Mouse (Mus musculus) bone marrow, adult 2 months (tissue): ENCODE results near the gene Wdr26. TPM values are rescaled to one million over a fixed set of nuclear protein-coding genes. Genes with fewer than 3 reads are reported as not detected.

Experiments used
- H3K27ac ChIP-seq: fragments of 200-500 bp; 2 replicates; pipeline ENCODE4 v1.5.1; 2012; ENCODE audit warnings: low read depth, mild to moderate bottlenecking, control low read depth, inconsistent platforms, low read length; ENCODE audit not compliant: control insufficient read depth, poor library complexity, insufficient read depth
- H3K4me1 ChIP-seq: fragments of 200-500 bp; 2 replicates; pipeline ENCODE4 v1.6.1; 2011; ENCODE audit warnings: low read length; ENCODE audit not compliant: control insufficient read depth, insufficient read depth
- H3K4me3 ChIP-seq: fragments of 200-500 bp; replicated peaks from 2 replicates; pipeline ENCODE3; 2011; ENCODE audit warnings: mild to moderate bottlenecking, low read depth, low read length, control low read depth; ENCODE audit not compliant: control insufficient read depth
- CTCF ChIP-seq: fragments of 200-500 bp; IDR thresholded peaks from 2 replicates; pipeline ENCODE4 v1.5.1; 2011; ENCODE audit warnings: low read length, control low read depth; ENCODE audit not compliant: control insufficient read depth, insufficient read depth
- POLR2A ChIP-seq: fragments of 200-500 bp; IDR thresholded peaks from 2 replicates; pipeline ENCODE4 v1.6.1; 2011; ENCODE audit warnings: low read depth, mild to moderate bottlenecking, control low read depth, low read length, borderline replicate concordance; ENCODE audit not compliant: control insufficient read depth
- WGBS: fragments of 180-500 bp; shearing (Covaris S2); methylation state at CpG from one replicate; pipeline ENCODE4 v1.1.7; 2018; 5-methylcytosine and 5-hydroxymethylcytosine counted together
- polyA plus RNA-seq: library from polyadenylated mRNA; stranded (reverse); fragments of >200 nt; gene quantifications from 2 replicates; pipeline ENCODE4 v1.2.4, GENCODE M21; 2011; ENCODE audit warnings: low replicate concordance; ENCODE audit not compliant: missing spikeins, insufficient read depth, insufficient read length

The Wdr26 gene
- polyA plus RNA-seq, 1 experiment: 115 TPM

DNA sequence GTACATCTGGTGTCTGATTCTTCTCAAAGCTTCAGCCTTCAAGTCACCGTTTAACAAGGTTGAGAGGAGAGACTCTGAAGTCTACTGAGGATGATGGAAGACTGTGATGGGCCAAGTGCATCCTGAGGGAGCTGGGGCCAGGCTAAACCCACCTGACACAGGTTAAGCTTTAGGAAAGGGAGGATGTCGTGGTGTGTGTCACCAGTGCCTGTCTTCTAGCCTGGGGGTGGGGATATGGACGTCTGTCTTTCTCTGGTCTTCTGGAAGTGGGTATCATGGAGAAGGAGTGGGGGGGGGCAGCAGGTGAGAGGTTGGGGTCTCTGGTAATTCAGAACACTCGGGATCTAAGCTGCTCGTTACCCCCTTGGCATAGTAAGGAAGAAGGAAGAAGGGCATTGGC is 13.5 kb upstream of the Wdr26 start:
- Histone ChIP-seq H3K4me3 (no peak overlapping the region), H3K4me1 (peaks cover 5% of the 10 kb centered on the region; the same call in 1 of the 2 replicates), H3K27ac (no peak overlapping the region)
- TF ChIP-seq POLR2A (no peak), CTCF (no peak)
- 67% methylated on average over 5 of the region's 5 CpGs for whole genome bisulfite sequencing

DNA sequence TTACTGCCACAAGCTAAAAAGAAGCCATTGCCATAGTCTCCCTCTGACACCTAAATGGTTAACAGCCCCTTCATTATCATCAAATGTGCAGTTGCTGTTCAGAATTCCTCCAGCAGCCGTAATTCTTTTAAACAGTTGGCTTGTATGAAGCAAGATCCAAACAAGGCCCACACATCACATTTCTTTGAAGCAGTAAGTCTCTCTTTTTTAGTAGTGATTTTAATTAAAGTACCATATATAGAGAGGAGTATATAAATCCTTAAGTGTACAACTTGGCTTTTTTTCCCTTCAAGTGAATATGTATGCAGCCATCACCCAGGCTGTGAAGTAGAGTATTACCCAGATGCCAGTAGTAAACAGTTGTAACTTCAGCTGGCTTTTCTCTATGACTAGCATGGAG is 10.2 kb upstream of the Wdr26 start:
- 61% methylated on average over 1 of the region's 1 CpGs for WGBS
- Histone ChIP-seq H3K4me3 (no peak overlapping the region), H3K27ac (no peak overlapping the region), H3K4me1 (peaks cover 2% of the 10 kb centered on the region; the same call in 1 of the 2 replicates)
- TF ChIP-seq CTCF: no peak
- TF ChIP-seq POLR2A: no peak

GRCm38 (mm10) chr1:181216315-181216714 is 4.5 kb upstream of the Wdr26 start:
- 0 out of 2 replicates have a peak, but pooled peaks have one; percentile 45 for TF ChIP-seq POLR2A
- no peak for TF ChIP-seq CTCF
- Histone ChIP-seq H3K4me3 (no peak overlapping the region), H3K4me1 (peaks cover 2% of the 10 kb centered on the region; the same call in 1 of the 2 replicates), H3K27ac (no peak overlapping the region)
- WGBS: 71% methylated on average over 4 of the region's 4 CpGs

DNA sequence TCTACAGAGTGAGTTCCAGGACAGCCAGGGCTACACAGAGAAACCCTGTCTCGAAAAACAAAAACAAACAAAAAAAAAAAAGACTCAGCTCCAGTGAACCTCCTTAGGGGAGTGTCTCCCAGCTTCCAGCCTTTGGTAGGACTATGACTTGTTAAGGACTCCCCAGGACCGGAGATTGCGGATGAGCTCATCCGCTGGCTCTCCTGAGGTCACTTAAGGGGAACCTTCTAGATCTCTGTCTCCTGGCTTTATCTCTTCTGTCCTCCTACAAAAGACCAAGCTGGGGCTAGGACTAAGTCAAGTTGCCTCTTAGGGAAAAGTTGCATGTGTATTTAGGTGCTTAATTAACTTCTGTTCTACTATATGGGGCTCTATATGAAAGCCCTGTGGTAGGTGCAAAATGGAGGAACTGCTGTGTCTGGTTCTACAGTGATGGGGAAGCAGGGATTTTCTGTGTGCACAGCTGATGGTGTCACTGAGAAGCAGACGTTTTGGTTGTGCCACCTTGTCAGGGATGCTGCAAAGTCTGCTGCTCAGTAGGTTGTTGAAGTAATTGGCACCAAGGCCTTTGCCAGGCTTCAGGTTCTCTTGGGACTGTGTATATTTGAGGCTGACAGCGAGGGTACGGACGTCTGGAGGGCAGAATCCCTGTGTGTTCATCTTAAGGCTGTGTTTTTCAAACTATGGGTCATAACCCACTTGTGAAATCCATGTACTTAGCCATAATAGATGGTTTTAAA is 2.7 kb upstream of the Wdr26 start:
- peaks cover 2% of the 10 kb centered on the region; the same call in 1 of the 2 replicates for H3K4me1 ChIP-seq
- H3K4me3 ChIP-seq: no peak overlapping the region
- 82% methylated on average over 8 of the region's 8 CpGs for WGBS
- TF ChIP-seq POLR2A (no peak), CTCF (no peak)
- no peak overlapping the region; the same call in 1 of the 2 replicates for H3K27ac ChIP-seq

GRCm38 (mm10) chr1:181211403-181211919 is 340 bp downstream of the Wdr26 start:
- H3K4me1 ChIP-seq: peaks cover 2% of the 10 kb centered on the region; the same call in 1 of the 2 replicates
- 2% methylated on average over 37 of the region's 72 CpGs for WGBS
- TF ChIP-seq CTCF (no peak), POLR2A (no peak)
- H3K4me3 ChIP-seq: peak overlapping the region; percentile 66
- peak overlapping the region; percentile 97 for H3K27ac ChIP-seq

DNA sequence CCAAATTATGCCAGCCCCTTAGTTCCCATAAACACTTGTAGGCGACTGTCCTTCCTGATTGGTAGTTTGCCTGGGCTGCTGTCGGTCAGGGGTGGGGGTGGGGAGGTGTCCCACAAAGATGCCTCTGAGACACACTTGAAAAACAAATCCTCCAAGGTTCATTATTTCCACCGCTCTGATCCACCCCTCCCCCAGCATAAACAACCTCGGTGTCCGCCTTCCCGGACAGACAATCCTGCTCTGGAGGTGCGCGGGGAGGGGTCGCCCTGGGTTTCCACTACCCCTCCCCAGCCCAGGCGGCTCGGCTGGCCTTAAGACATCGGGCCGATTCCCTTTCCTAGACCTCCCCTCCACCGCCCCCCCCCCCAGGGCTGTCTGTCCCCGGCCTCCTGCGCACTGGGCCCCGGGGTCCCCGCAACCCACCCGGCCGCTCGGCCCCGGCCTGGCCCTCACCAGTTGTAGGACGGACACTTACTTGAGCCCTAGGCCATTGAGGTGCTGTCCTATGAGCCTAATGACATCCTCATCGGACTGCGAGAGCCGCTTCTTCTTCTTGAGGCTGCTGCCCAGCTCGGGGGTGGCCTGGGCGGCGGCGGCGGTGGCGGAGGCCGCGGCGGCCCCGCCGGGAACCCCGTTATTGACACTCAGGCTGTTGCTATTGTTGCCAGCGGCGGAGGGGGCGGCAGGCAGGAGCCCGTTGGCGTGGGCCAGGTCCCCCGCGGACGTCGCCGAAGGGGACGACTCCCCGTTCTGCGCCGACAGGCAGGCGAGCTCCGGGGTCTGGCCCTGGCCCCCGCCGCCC is 999 bp downstream of the Wdr26 start:
- under 1% methylated on average over 55 of the region's 56 CpGs for WGBS
- H3K4me1 ChIP-seq: peaks cover 2% of the 10 kb centered on the region; the same call in 1 of the 2 replicates

DNA sequence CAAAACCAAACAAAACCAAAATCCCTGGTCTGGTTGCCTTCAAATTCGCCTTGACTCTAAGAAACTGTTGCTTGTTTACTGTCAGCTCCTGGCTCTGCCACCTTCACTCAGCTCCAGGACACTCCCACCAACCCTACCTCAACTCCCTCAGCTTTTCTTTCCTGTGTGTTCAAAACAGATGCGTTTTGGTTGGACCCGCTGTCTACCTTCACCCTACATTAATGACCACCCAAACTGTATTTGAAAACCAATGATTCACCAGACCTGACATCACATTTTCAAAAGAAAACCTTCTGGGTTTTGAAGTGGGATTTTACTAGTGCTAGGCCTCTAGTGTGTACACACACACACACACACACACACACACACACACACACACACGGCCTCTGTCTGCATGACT is 1.7 kb downstream of the Wdr26 start:
- WGBS: 3% methylated on average over 4 of the region's 4 CpGs
- peaks cover 2% of the 10 kb centered on the region; the same call in 1 of the 2 replicates for H3K4me1 ChIP-seq
- peak overlapping the region; percentile 97 for H3K27ac ChIP-seq
- TF ChIP-seq CTCF (no peak), POLR2A (no peak)
- H3K4me3 ChIP-seq: peak overlapping the region; percentile 66

More for the DNA sequence above, 999 bp downstream of the Wdr26 start:
- Histone ChIP-seq H3K4me3 (peak overlapping the region; percentile 66), H3K27ac (peak overlapping the region; percentile 97)
- TF ChIP-seq CTCF: no peak
- TF ChIP-seq POLR2A: peak; percentile 25; the same call in 1 of the 2 replicates

DNA sequence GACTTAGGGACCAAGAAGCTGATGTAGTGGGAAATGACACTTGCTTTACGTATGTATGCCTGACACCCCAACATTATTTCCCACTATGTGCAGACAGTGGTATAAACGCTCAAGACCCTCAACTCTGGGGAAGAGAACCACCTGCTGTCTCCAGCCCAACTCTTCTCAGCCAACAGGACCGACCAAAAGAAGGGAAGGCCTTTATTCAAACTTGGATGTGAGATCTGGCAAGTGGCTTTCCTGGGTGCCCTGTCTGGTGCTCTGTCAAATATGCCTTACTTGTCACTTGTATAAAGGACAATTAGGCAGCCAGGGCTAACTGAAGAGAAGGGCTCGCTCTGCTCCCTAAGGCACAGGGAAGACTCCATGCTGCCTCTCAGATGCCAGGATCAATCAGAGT is 12.4 kb downstream of the Wdr26 start:
- H3K4me1 ChIP-seq: no peaks in the 10 kb centered on the region
- WGBS: 90% methylated on average over 4 of the region's 4 CpGs
- H3K27ac ChIP-seq: no peak overlapping the region
- no peak overlapping the region for H3K4me3 ChIP-seq
- TF ChIP-seq POLR2A (no peak), CTCF (no peak)
